Mouse (Mus musculus): Measurements from ENCODE around the gene Cnn3.

Cnn3 gene

GRCm38 (mm10) chr3:121481564-121481963 lies 55.3 kb downstream of the Cnn3 start:
- in situ Hi-C loops (cut with MboI; ENCODE audit: unreplicated experiment in 2 of 2) = no loop called here

- in situ Hi-C loops (cut with MboI; ENCODE audit: unreplicated experiment in 2 of 2) = no loop called here
These were observed 57.2 kb downstream of the Cnn3 start for GRCm38 (mm10) chr3:121483266-121484161.

GRCm38 (mm10) chr3:121485201-121485600 lies 58.9 kb downstream of the Cnn3 start:
- in situ Hi-C loops (cut with MboI; ENCODE audit: unreplicated experiment in 2 of 2) = no loop called here

- in situ Hi-C loops (cut with MboI; ENCODE audit: unreplicated experiment in 2 of 2) = no loop called here
These were observed 63.3 kb downstream of the Cnn3 start for GRCm38 (mm10) chr3:121489462-121490118.

GRCm38 (mm10) chr3:121490941-121491340 lies 64.6 kb downstream of the Cnn3 start:
- in situ Hi-C loops (cut with MboI; ENCODE audit: unreplicated experiment in 2 of 2) = no loop called here

GRCm38 (mm10) chr3:121492026-121492425 lies 65.7 kb downstream of the Cnn3 start:
- in situ Hi-C loops (cut with MboI; ENCODE audit: unreplicated experiment in 2 of 2) = no loop called here

- in situ Hi-C loops (cut with MboI; ENCODE audit: unreplicated experiment in 2 of 2) = no loop called here
These were observed 67.7 kb downstream of the Cnn3 start for GRCm38 (mm10) chr3:121493997-121494421.

GRCm38 (mm10) chr3:121500225-121500624 lies 73.9 kb downstream of the Cnn3 start:
- in situ Hi-C loops (cut with MboI; ENCODE audit: unreplicated experiment in 2 of 2) = loop anchor here (5.0 to 10.0 kb wide), 5 partner anchors 193 to 333 kb away; partner anchors contain the start of gene Rwdd3 (in 1 of the 2)

- in situ Hi-C loops (cut with MboI; ENCODE audit: unreplicated experiment in 2 of 2) = loop anchor here (5.0 to 10.0 kb wide), 5 partner anchors 193 to 333 kb away; partner anchors contain the start of gene Rwdd3 (in 1 of the 2)
These were observed 74.4 kb downstream of the Cnn3 start for GRCm38 (mm10) chr3:121500734-121501133.

- in situ Hi-C loops (cut with MboI; ENCODE audit: unreplicated experiment in 2 of 2) = loop anchor here (5.0 to 10.0 kb wide), 5 partner anchors 198 to 338 kb away; partner anchors contain the start of gene Rwdd3 (in 1 of the 2)
These were observed 78.7 kb downstream of the Cnn3 start for GRCm38 (mm10) chr3:121504927-121505487.

- in situ Hi-C loops (cut with MboI; ENCODE audit: unreplicated experiment in 2 of 2) = loop anchor here in 1 of 2 experiments (10.0 kb wide), 1 partner anchor 229 kb away; no protein-coding TSS in a partner anchor
These were observed 79.9 kb downstream of the Cnn3 start for GRCm38 (mm10) chr3:121506175-121506574.

- in situ Hi-C loops (cut with MboI; ENCODE audit: unreplicated experiment in 2 of 2) = loop anchor here in 1 of 2 experiments (10.0 kb wide), 1 partner anchor 228 kb away; no protein-coding TSS in a partner anchor
These were observed 80.5 kb downstream of the Cnn3 start for GRCm38 (mm10) chr3:121506756-121507155.

GRCm38 (mm10) chr3:121507678-121508077 lies 81.4 kb downstream of the Cnn3 start:
- in situ Hi-C loops (cut with MboI; ENCODE audit: unreplicated experiment in 2 of 2) = loop anchor here in 1 of 2 experiments (10.0 kb wide), 1 partner anchor 227 kb away; no protein-coding TSS in a partner anchor
